ENCODE assay signal across 8 mouse cellular contexts in genomic region chr2:93458332-93459207, GRCm38 (mm10). TPM values are rescaled to one million over a fixed set of nuclear protein-coding genes. Genes with fewer than 3 reads are reported as not detected.
DNase-seq lines count a peak whose midpoint lies in the region; ATAC-seq and TF ChIP-seq lines count a peak whose summit lies in the region.

No protein-coding gene starts in this region.

- no peaks in the 10 kb centered on the region for H3K9me3 ChIP-seq in intestine, embryonic 16.5 days (ENCODE audit: control insufficient read depth, low read length)
- H3K9me3 ChIP-seq in lung, postnatal 0 days (ENCODE audit: low read length), result no peaks in the 10 kb centered on the region
- H3K9me3 ChIP-seq in midbrain, embryonic 15.5 days, result no peaks in the 10 kb centered on the region

- H3K27ac ChIP-seq in intestine, embryonic 16.5 days (ENCODE audit: low read length), result peak overlapping the region; percentile 56
- H3K27ac ChIP-seq in lung, postnatal 0 days (ENCODE audit: low read length), result peak overlapping the region; percentile 69
- H3K27ac ChIP-seq in midbrain, embryonic 15.5 days, result no peak overlapping the region

- no peak for TF ChIP-seq EP300 in lung, postnatal 0 days (IDR thresholded peaks at IDR 0.05)

- WGBS in intestine, embryonic 16.5 days, result 48% methylated on average over 8 of the region's 8 CpGs
- WGBS in lung, postnatal 0 days, result 38% methylated on average over 8 of the region's 8 CpGs
- 73% methylated on average over 8 of the region's 8 CpGs for WGBS in midbrain, embryonic 15.5 days

- H3K27me3 ChIP-seq in intestine, embryonic 16.5 days (replicated peaks; ENCODE audit: control insufficient read depth, insufficient read depth, low read length), result no peaks in the 10 kb centered on the region
- H3K27me3 ChIP-seq in lung, postnatal 0 days (replicated peaks; ENCODE audit: insufficient read depth, low read length), result no peaks in the 10 kb centered on the region
- peaks cover 24% of the 10 kb centered on the region for H3K27me3 ChIP-seq in midbrain, embryonic 15.5 days (replicated peaks)

- H3K4me1 ChIP-seq in intestine, embryonic 16.5 days (ENCODE audit: control insufficient read depth, insufficient read depth, low read length), result peaks cover 72% of the 10 kb centered on the region
- H3K4me1 ChIP-seq in lung, postnatal 0 days (ENCODE audit: insufficient read depth, low read depth, low read length), result peaks cover 33% of the 10 kb centered on the region
- peaks cover 18% of the 10 kb centered on the region for H3K4me1 ChIP-seq in midbrain, embryonic 15.5 days

- no peak for TF ChIP-seq CTCF in lung, postnatal 0 days (IDR thresholded peaks at IDR 0.05)

- no peak overlapping the region for H3K4me3 ChIP-seq in intestine, embryonic 16.5 days (ENCODE audit: low read length)
- no peak overlapping the region for H3K4me3 ChIP-seq in lung, postnatal 0 days (ENCODE audit: low read depth, low read length)
- no peak overlapping the region for H3K4me3 ChIP-seq in midbrain, embryonic 15.5 days

- peak; percentile 26 for ATAC-seq in activated CD4-positive, CD25-positive, alpha-beta regulatory T cell, adult 4 months
- no peak for ATAC-seq in intestine, embryonic 16.5 days
- ATAC-seq in lung, postnatal 0 days, result peak; percentile 1; the same call in 1 of the 2 replicates
- no peak; the same call in 1 of the 2 replicates for ATAC-seq in granulocyte monocyte progenitor cell, adult 5-6 weeks (replicated peaks; ENCODE audit: poor library complexity, severe bottlenecking)
- no peak for ATAC-seq in midbrain, embryonic 15.5 days (replicated peaks)

- H3K36me3 ChIP-seq in intestine, embryonic 16.5 days (ENCODE audit: control insufficient read depth, insufficient read depth, low read length), result no peaks in the 10 kb centered on the region
- no peaks in the 10 kb centered on the region for H3K36me3 ChIP-seq in lung, postnatal 0 days (ENCODE audit: insufficient read depth, low read length)
- no peaks in the 10 kb centered on the region for H3K36me3 ChIP-seq in midbrain, embryonic 15.5 days (replicated peaks)

- DNase-seq in adrenal gland, postnatal 36 days, result peak; percentile 28 to 35
- DNase-seq in adrenal gland, postnatal 10 days, result no peak
- peak; percentile 89 for DNase-seq in lung, postnatal 0 days (ENCODE audit: low spot score)
- no peak for DNase-seq in embryo, embryonic 9.5 days (ENCODE audit: extremely low spot score)

- H3K9ac ChIP-seq in intestine, embryonic 16.5 days (ENCODE audit: low read depth, low read length), result peak overlapping the region; percentile 23; the same call in 1 of the 2 replicates
- H3K9ac ChIP-seq in lung, postnatal 0 days (replicated peaks; ENCODE audit: low read depth), result no peak overlapping the region
- H3K9ac ChIP-seq in midbrain, embryonic 15.5 days, result no peak overlapping the region

- H3K4me2 ChIP-seq in intestine, embryonic 16.5 days (ENCODE audit: low read depth, low read length), result peak overlapping the region; percentile 9
- H3K4me2 ChIP-seq in lung, postnatal 0 days (replicated peaks; ENCODE audit: low read depth, low read length), result peak overlapping the region; percentile 11; the same call in 1 of the 2 replicates
- no peak overlapping the region for H3K4me2 ChIP-seq in midbrain, embryonic 15.5 days

RNA-seq across cellular contexts. Expression of gene Cd82, which starts 4.4 kb away (rescaled TPM):
- 10 to 100 TPM; 34.6 to 63.8 TPM for total RNA-seq in adrenal gland, postnatal 36 days (2021)
- 10 to 100 TPM; 44.1 to 47.5 TPM for total RNA-seq in adrenal gland, postnatal 10 days (2021)
- 100 to 1,000 TPM; 408 to 719 TPM for polyA plus RNA-seq in activated CD4-positive, CD25-positive, alpha-beta regulatory T cell, adult 4 months (2017; shearing (Covaris generic))
- 171 and 180 TPM in 2 replicates for polyA plus RNA-seq in intestine, embryonic 16.5 days (2015; fragmentation: Nextera tagmentation; extraction: Ambion mirVana)
- polyA plus RNA-seq in lung, postnatal 0 days (2015; fragmentation: Nextera tagmentation; extraction: Ambion mirVana), result 94.1 and 106 TPM in 2 replicates
- 17.7 and 22.8 TPM in 2 replicates for total RNA-seq in granulocyte monocyte progenitor cell, adult 5-6 weeks (2014; fragmentation: Nextera tagmentation)
- 11.3 and 23.5 TPM in 2 replicates for total RNA-seq in granulocyte monocyte progenitor cell, adult 5-6 weeks (2017)
- 22.1 and 24.8 TPM in 2 replicates for polyA plus RNA-seq in midbrain, embryonic 15.5 days (2015; fragmentation: Nextera tagmentation; extraction: Ambion mirVana)

Comparison
In these comparisons a context has a peak if more than half of its experiments do, and no peak if none do; other contexts are left out.
1. DNase-seq: peak in adrenal gland, postnatal 36 days (2 of 2) and lung, postnatal 0 days (single experiment); none in adrenal gland, postnatal 10 days (single experiment) and embryo, embryonic 9.5 days (single experiment).
2. ATAC-seq: peak in activated CD4-positive, CD25-positive, alpha-beta regulatory T cell, adult 4 months (single experiment) and lung, postnatal 0 days (single experiment); none in intestine, embryonic 16.5 days (single experiment), granulocyte monocyte progenitor cell, adult 5-6 weeks (single experiment) and midbrain, embryonic 15.5 days (single experiment).